Mouse (Mus musculus): ENCODE data around the gene Wdr74. TPM values are rescaled to one million over a fixed set of nuclear protein-coding genes. Genes with fewer than 3 reads are reported as not detected.

Gene Wdr74
- total RNA-seq (2023; ENCODE audit: inconsistent age), result 66.4 to 86.6 TPM (median 70.6 TPM) in 4 replicates

GRCm38 (mm10) chr19:8735389-8736159 lies at the start of gene Wdr74:
Wdr74 (plus strand) TSS chr19:8735827.

GRCm38 (mm10) chr19:8722907-8723573 lies 12.6 kb upstream of the Wdr74 start, which contains the start of gene Slc3a2:
Slc3a2 (minus strand) TSS chr19:8723369.

GRCm38 (mm10) chr19:8740603-8741002 lies 5.0 kb downstream of the Wdr74 start, which contains the start of gene 1700092M07Rik:
1700092M07Rik (plus strand) TSS chr19:8740718.

GRCm38 (mm10) chr19:8741243-8741869 lies 5.7 kb downstream of the Wdr74 start, which contains the start of gene Stx5a:
Stx5a (plus strand) TSS chr19:8741413.

GRCm38 (mm10) chr19:8756635-8757387 lies 21.2 kb downstream of the Wdr74 start, which contains the start of gene Nxf1:
Nxf1 (plus strand) TSS chr19:8757073.

GRCm38 (mm10) chr19:8770567-8771270 lies 35.1 kb downstream of the Wdr74 start, which contains the start of gene Tmem223:
Tmem223 (plus strand) TSS chr19:8770996.

GRCm38 (mm10) chr19:8774086-8774835 lies 38.6 kb downstream of the Wdr74 start, which contains the start of gene Tmem179b:
Tmem179b (minus strand) TSS chr19:8774467.

GRCm38 (mm10) chr19:8786008-8786781 lies 50.6 kb downstream of the Wdr74 start, which contains the start of gene Taf6l:
Taf6l (minus strand) TSS chr19:8786417.

Other genes starting within 250 kb of the Wdr74 start
- gene Slc22a8, start 144.6 kb upstream of the Wdr74 start, total RNA-seq (2023; ENCODE audit: inconsistent age), result not detected in 4 replicates
- not detected in 4 replicates for gene Slc22a6, start 117.8 kb upstream of the Wdr74 start, total RNA-seq (2023; ENCODE audit: inconsistent age)
- gene Chrm1, start 72.0 kb upstream of the Wdr74 start, total RNA-seq (2023; ENCODE audit: inconsistent age), result not detected in 4 replicates
- gene Slc3a2, start 12.5 kb upstream of the Wdr74 start, total RNA-seq (2023; ENCODE audit: inconsistent age), result 215 to 230 TPM (median 221 TPM) in 4 replicates
- gene 1700092M07Rik, start 4.9 kb downstream of the Wdr74 start, total RNA-seq (2023; ENCODE audit: inconsistent age), result 4.2 to 4.8 TPM (median 4.5 TPM) in 4 replicates
- gene Stx5a, start 5.6 kb downstream of the Wdr74 start, total RNA-seq (2023; ENCODE audit: inconsistent age), result 209 to 258 TPM (median 241 TPM) in 4 replicates
- gene Nxf1, start 21.2 kb downstream of the Wdr74 start, total RNA-seq (2023; ENCODE audit: inconsistent age), result 374 to 413 TPM (median 398 TPM) in 4 replicates
- 28.8 to 38.3 TPM (median 33.5 TPM) in 4 replicates for gene Tmem223, start 35.2 kb downstream of the Wdr74 start, total RNA-seq (2023; ENCODE audit: inconsistent age)
- gene Tmem179b, start 38.6 kb downstream of the Wdr74 start, total RNA-seq (2023; ENCODE audit: inconsistent age), result 70.3 to 85.2 TPM (median 76.3 TPM) in 4 replicates
- 18.7 to 25.0 TPM (median 24.5 TPM) in 4 replicates for gene Taf6l, start 50.6 kb downstream of the Wdr74 start, total RNA-seq (2023; ENCODE audit: inconsistent age)
- 59.9 to 73.9 TPM (median 64.1 TPM) in 4 replicates for gene Polr2g, start 62.8 kb downstream of the Wdr74 start, total RNA-seq (2023; ENCODE audit: inconsistent age)
- gene Zbtb3, start 66.7 kb downstream of the Wdr74 start, total RNA-seq (2023; ENCODE audit: inconsistent age), result 1.1 to 2.0 TPM (median 1.6 TPM) in 4 replicates
- gene Ttc9c, start 83.5 kb downstream of the Wdr74 start, total RNA-seq (2023; ENCODE audit: inconsistent age), result 29.7 to 34.2 TPM (median 31.8 TPM) in 4 replicates
- 114 to 120 TPM (median 118 TPM) in 4 replicates for gene Hnrnpul2, start 84.2 kb downstream of the Wdr74 start, total RNA-seq (2023; ENCODE audit: inconsistent age)
- gene AC129217.1, start 93.9 kb downstream of the Wdr74 start, total RNA-seq (2023; ENCODE audit: inconsistent age), result 9.1 to 16.6 TPM (median 9.7 TPM) in 4 replicates
- gene Bscl2, start 101.6 kb downstream of the Wdr74 start, total RNA-seq (2023; ENCODE audit: inconsistent age), result 46.7 to 50.3 TPM (median 48.0 TPM) in 4 replicates
- gene Gng3, start 103.4 kb downstream of the Wdr74 start, total RNA-seq (2023; ENCODE audit: inconsistent age), result not detected in 4 replicates
- 0.54 to 0.93 TPM (median 0.74 TPM) in 4 replicates for gene Lrrn4cl, start 114.9 kb downstream of the Wdr74 start, total RNA-seq (2023; ENCODE audit: inconsistent age)
- gene Ubxn1, start 135.7 kb downstream of the Wdr74 start, total RNA-seq (2023; ENCODE audit: inconsistent age), result 131 to 153 TPM (median 146 TPM) in 4 replicates
- 20.4 to 22.0 TPM (median 20.8 TPM) in 4 replicates for gene Uqcc3, start 145.1 kb downstream of the Wdr74 start, total RNA-seq (2023; ENCODE audit: inconsistent age)
- gene Lbhd1, start 147.9 kb downstream of the Wdr74 start, total RNA-seq (2023; ENCODE audit: inconsistent age), result 5.8 to 25.1 TPM (median 14.5 TPM) in 4 replicates
- not detected in 4 replicates for gene Gm49403, start 148.1 kb downstream of the Wdr74 start, total RNA-seq (2023; ENCODE audit: inconsistent age)
- 37.3 to 46.2 TPM (median 41.3 TPM) in 4 replicates for gene 1810009A15Rik, start 153.0 kb downstream of the Wdr74 start, total RNA-seq (2023; ENCODE audit: inconsistent age)
- gene Gm49416, start 153.1 kb downstream of the Wdr74 start, total RNA-seq (2023; ENCODE audit: inconsistent age), result 3.4 to 6.4 TPM in 2 of 4 replicates, not detected in the others
- 17.3 to 21.1 TPM (median 20.2 TPM) in 4 replicates for gene Ints5, start 157.2 kb downstream of the Wdr74 start, total RNA-seq (2023; ENCODE audit: inconsistent age)
- 154 to 162 TPM (median 156 TPM) in 4 replicates for gene Ganab, start 162.2 kb downstream of the Wdr74 start, total RNA-seq (2023; ENCODE audit: inconsistent age)
- 64.7 to 70.7 TPM (median 65.6 TPM) in 4 replicates for gene B3gat3, start 184.5 kb downstream of the Wdr74 start, total RNA-seq (2023; ENCODE audit: inconsistent age)
- 3.7 to 4.9 TPM (median 4.3 TPM) in 4 replicates for gene Rom1, start 193.5 kb downstream of the Wdr74 start, total RNA-seq (2023; ENCODE audit: inconsistent age)
- gene Eml3, start 193.7 kb downstream of the Wdr74 start, total RNA-seq (2023; ENCODE audit: inconsistent age), result 81.6 to 99.9 TPM (median 83.4 TPM) in 4 replicates
- 194 to 213 TPM (median 202 TPM) in 4 replicates for gene Mta2, start 206.0 kb downstream of the Wdr74 start, total RNA-seq (2023; ENCODE audit: inconsistent age)
- 41.4 to 46.3 TPM (median 43.1 TPM) in 4 replicates for gene Tut1, start 218.0 kb downstream of the Wdr74 start, total RNA-seq (2023; ENCODE audit: inconsistent age)
- gene Eef1g, start 231.2 kb downstream of the Wdr74 start, total RNA-seq (2023; ENCODE audit: inconsistent age), result 498 to 534 TPM (median 511 TPM) in 4 replicates

Data from B cell, adult (primary cell).